Mouse (Mus musculus): ENCODE data around the gene Tasp1.
"Not testable (repeated sequence)": the region's sequence is repeated elsewhere in the genome, so short reads cannot be mapped to it uniquely, and the experiment has no call there.

Tasp1 gene

GRCm38 (mm10) chr2:140066353-140067314 is at the start of gene Tasp1:
Gene Tasp1 (minus strand): TSS chr2:140066805.
- DNase-seq: peak; percentile 94 to 95

- no peak for DNase-seq
Observed at GRCm38 (mm10) chr2:140113851-140114250, 47.2 kb upstream of the Tasp1 start.

- no peak for DNase-seq
Observed at GRCm38 (mm10) chr2:140108945-140109344, 42.3 kb upstream of the Tasp1 start.

GRCm38 (mm10) chr2:140107641-140108040 is 41.0 kb upstream of the Tasp1 start:
- no peak for DNase-seq

- DNase-seq: no peak
Observed at GRCm38 (mm10) chr2:140104951-140105350, 38.3 kb upstream of the Tasp1 start.

- DNase-seq: no peak
Observed at GRCm38 (mm10) chr2:140100551-140101474, 34.2 kb upstream of the Tasp1 start.

- no peak for DNase-seq
Observed at GRCm38 (mm10) chr2:140099971-140100370, 33.4 kb upstream of the Tasp1 start.

- DNase-seq: no peak
Observed at GRCm38 (mm10) chr2:140097131-140097591, 30.6 kb upstream of the Tasp1 start.

GRCm38 (mm10) chr2:140096034-140096433 is 29.4 kb upstream of the Tasp1 start:
- no peak for DNase-seq

GRCm38 (mm10) chr2:140093433-140093832 is 26.8 kb upstream of the Tasp1 start:
- DNase-seq: no peak

- no peak for DNase-seq
Observed at GRCm38 (mm10) chr2:140084245-140084644, 17.6 kb upstream of the Tasp1 start.

- DNase-seq: no peak
Observed at GRCm38 (mm10) chr2:140080747-140081577, 14.4 kb upstream of the Tasp1 start.

- not testable (repeated sequence) for DNase-seq
Observed at GRCm38 (mm10) chr2:140079284-140079683, 12.7 kb upstream of the Tasp1 start.

GRCm38 (mm10) chr2:140078600-140079280 is 12.1 kb upstream of the Tasp1 start:
- no peak for DNase-seq

GRCm38 (mm10) chr2:140077476-140077875 is 10.9 kb upstream of the Tasp1 start:
- no peak for DNase-seq

- DNase-seq: no peak
Observed at GRCm38 (mm10) chr2:140075150-140075549, 8.5 kb upstream of the Tasp1 start.

- peak; percentile 4 to 10 for DNase-seq
Observed at GRCm38 (mm10) chr2:140067516-140067915, 911 bp upstream of the Tasp1 start.

- DNase-seq: peak; percentile 28 to 34
Observed at GRCm38 (mm10) chr2:140065676-140066075, 929 bp downstream of the Tasp1 start.

- no peak for DNase-seq
Observed at GRCm38 (mm10) chr2:140061481-140061880, 5.1 kb downstream of the Tasp1 start.

- DNase-seq: no peak
Observed at GRCm38 (mm10) chr2:140060092-140060867, 6.3 kb downstream of the Tasp1 start.

GRCm38 (mm10) chr2:140058125-140058524 is 8.5 kb downstream of the Tasp1 start:
- no peak for DNase-seq

All from cerebellum, postnatal 10 days (tissue).